Mouse (Mus musculus): ENCODE measurements at regions not wholly inside any gene's neighbourhood (a gene's known extent, or its start where the extent isn't known, plus 50 kb on each side); places are given as distances from the start of the nearest gene placed in this dataset.

- no peak for TF ChIP-seq CTCF (IDR thresholded peaks at IDR 0.05; ENCODE audit: low read depth, low read length)
- no peak for TF ChIP-seq POLR2A (IDR thresholded peaks at IDR 0.05; ENCODE audit: borderline replicate concordance, low read depth, low read length)
Measured at GRCm38 (mm10) chr4:100661154-100661553, 115.3 kb upstream of the Cachd1 start.

Data from bone marrow macrophage, adult 2 months (primary cell).